ENCODE assay signal across 8 mouse cellular contexts in the genomic region with DNA sequence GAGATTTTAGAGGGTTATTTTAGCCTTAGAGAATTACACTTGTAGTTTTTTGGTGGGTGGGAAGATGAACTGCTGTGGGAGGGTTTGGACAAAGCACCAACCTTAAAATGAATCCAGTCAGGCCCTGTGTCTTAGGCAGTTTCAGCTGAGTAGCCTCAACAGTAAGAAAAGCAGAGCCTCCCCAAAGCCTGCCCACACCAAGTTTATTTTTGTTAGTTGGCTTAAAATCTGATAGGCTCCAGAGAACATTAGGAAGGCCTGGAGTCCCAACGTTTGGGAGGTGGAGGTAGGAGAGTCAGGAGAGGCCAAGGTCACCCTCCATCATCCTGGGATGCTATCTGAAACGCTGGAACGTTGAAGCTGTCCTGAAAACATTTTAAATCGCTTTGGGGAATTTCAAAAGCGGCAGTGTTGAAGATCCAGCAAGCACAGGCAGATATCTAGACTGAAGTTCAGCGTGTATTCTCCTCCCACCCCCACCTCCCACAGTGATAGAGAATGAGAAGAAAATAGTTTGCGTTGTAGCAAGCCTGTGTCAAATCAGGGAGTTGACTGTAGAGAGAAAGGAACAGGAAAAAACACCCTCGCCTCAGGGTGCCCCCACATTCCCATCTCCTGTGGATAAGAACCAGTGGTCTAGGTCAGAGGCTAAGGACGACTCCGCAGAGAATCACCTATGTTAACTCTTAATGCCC. TPM values are rescaled to one million over a fixed set of nuclear protein-coding genes. Genes with fewer than 3 reads are reported as not detected.
A peak's percentile ranks its signal among the peaks of the same experiment; 100 is the strongest.
DNase-seq lines count a peak whose midpoint lies in the region; ATAC-seq and TF ChIP-seq lines count a peak whose summit lies in the region.

No protein-coding gene starts in this region.

- H3K9ac ChIP-seq in forebrain, embryonic 16.5 days (replicated peaks; ENCODE audit: low read depth, low read length): peak overlapping the region; percentile 79
- peak overlapping the region; percentile 84 for H3K9ac ChIP-seq in midbrain, embryonic 11.5 days (ENCODE audit: low read length)

- no peaks in the 10 kb centered on the region for H3K27me3 ChIP-seq in kidney, adult 2 months (replicated peaks; ENCODE audit: control insufficient read depth, insufficient read depth, low read length)
- H3K27me3 ChIP-seq in forebrain, embryonic 16.5 days (replicated peaks; ENCODE audit: control insufficient read depth, insufficient read depth, low read length): no peaks in the 10 kb centered on the region
- no peaks in the 10 kb centered on the region; the same call in 1 of the 2 replicates for H3K27me3 ChIP-seq in midbrain, embryonic 11.5 days (ENCODE audit: control insufficient read depth, insufficient read depth, low read length)

- H3K4me3 ChIP-seq in kidney, adult 2 months (ENCODE audit: insufficient read depth, low read depth, low read length): peak overlapping the region; percentile 74
- H3K4me3 ChIP-seq in forebrain, embryonic 16.5 days (replicated peaks; ENCODE audit: low read length): peak overlapping the region; percentile 80
- peak overlapping the region; percentile 60 for H3K4me3 ChIP-seq in midbrain, embryonic 11.5 days (ENCODE audit: low read depth, low read length)

- no peak for TF ChIP-seq CTCF in kidney, adult 2 months (conservative IDR thresholded peaks at IDR 0.05; ENCODE audit: insufficient read depth, insufficient read length, low read depth, low read length)

- WGBS in kidney, adult 2 months: 15% methylated on average over 10 of the region's 10 CpGs
- WGBS in forebrain, embryonic 16.5 days: 8% methylated on average over 10 of the region's 10 CpGs
- 10% methylated on average over 10 of the region's 10 CpGs for WGBS in midbrain, embryonic 11.5 days

- H3K9me3 ChIP-seq in forebrain, embryonic 16.5 days (ENCODE audit: control insufficient read depth, low read length): no peaks in the 10 kb centered on the region
- H3K9me3 ChIP-seq in midbrain, embryonic 11.5 days (ENCODE audit: control insufficient read depth, low read length): no peaks in the 10 kb centered on the region

- H3K4me1 ChIP-seq in kidney, adult 2 months (ENCODE audit: control insufficient read depth, insufficient read depth, low read length): peaks cover 22% of the 10 kb centered on the region; the same call in 1 of the 2 replicates
- peaks cover 21% of the 10 kb centered on the region for H3K4me1 ChIP-seq in forebrain, embryonic 16.5 days (replicated peaks; ENCODE audit: control insufficient read depth, insufficient read depth, low read length)
- peaks cover 16% of the 10 kb centered on the region for H3K4me1 ChIP-seq in midbrain, embryonic 11.5 days (ENCODE audit: control insufficient read depth, insufficient read depth, low read length)

- peak overlapping the region; percentile 93 for H3K27ac ChIP-seq in kidney, adult 2 months (ENCODE audit: insufficient read depth, low read depth, low read length)
- H3K27ac ChIP-seq in forebrain, embryonic 16.5 days (ENCODE audit: low read length): no peak overlapping the region
- H3K27ac ChIP-seq in midbrain, embryonic 11.5 days (ENCODE audit: low read depth, low read length): no peak overlapping the region

- H3K4me2 ChIP-seq in forebrain, embryonic 16.5 days (ENCODE audit: low read length): peak overlapping the region; percentile 77
- peak overlapping the region; percentile 86 for H3K4me2 ChIP-seq in midbrain, embryonic 11.5 days

- ATAC-seq in forebrain, embryonic 16.5 days: no peak
- ATAC-seq in midbrain, embryonic 11.5 days (ENCODE audit: low FRiP score): no peak

- no peak for TF ChIP-seq POLR2A in kidney, adult 2 months (IDR thresholded peaks at IDR 0.05; ENCODE audit: low read depth, low read length)

- peaks cover 3% of the 10 kb centered on the region; the same call in 1 of the 2 replicates for H3K36me3 ChIP-seq in kidney, adult 2 months (ENCODE audit: control insufficient read depth, insufficient read depth, low read length)
- no peaks in the 10 kb centered on the region for H3K36me3 ChIP-seq in forebrain, embryonic 16.5 days (ENCODE audit: control insufficient read depth, insufficient read depth)
- no peaks in the 10 kb centered on the region for H3K36me3 ChIP-seq in midbrain, embryonic 11.5 days (ENCODE audit: control insufficient read depth, insufficient read depth, low read length)

- peak; percentile 19 for DNase-seq in kidney, adult 2 months
- no peak for DNase-seq in kidney, adult 8-10 months
- DNase-seq in ZHBTc4 (ENCODE audit: low read depth, low spot score) (peak; percentile 41), MN1 (ENCODE audit: low spot score) (no peak)
- DNase-seq in midbrain, embryonic 11.5 days (ENCODE audit: low spot score, missing footprints): peak; percentile 89
- no peak for DNase-seq in cerebellum, adult 9-10 months
- DNase-seq in cerebellum, postnatal 14 days: no peak

RNA-seq across cellular contexts. Expression of a gene that starts 1.3 kb away (rescaled TPM):
- polyA plus RNA-seq in kidney, adult 2 months (2012; rRNA removed): 2,043 and 2,340 TPM in 2 replicates
- 452 and 466 TPM in 2 replicates for polyA plus RNA-seq in forebrain, embryonic 16.5 days (2015; fragmentation: Nextera tagmentation; extraction: Ambion mirVana)
- polyA plus RNA-seq in midbrain, embryonic 11.5 days (2014; fragmentation: Nextera tagmentation; extraction: Ambion mirVana): 363 and 385 TPM in 2 replicates

RNA-seq across cellular contexts. Expression of a gene that starts 33.6 kb away (rescaled TPM):
- 11.5 and 14.8 TPM in 2 replicates for polyA plus RNA-seq in kidney, adult 2 months (2012; rRNA removed)
- polyA plus RNA-seq in forebrain, embryonic 16.5 days (2015; fragmentation: Nextera tagmentation; extraction: Ambion mirVana): not detected in 2 replicates
- polyA plus RNA-seq in midbrain, embryonic 11.5 days (2014; fragmentation: Nextera tagmentation; extraction: Ambion mirVana): 0.12 and 0.14 TPM in 2 replicates

Comparison
In these comparisons a context has a peak if more than half of its experiments do, and no peak if none do; other contexts are left out.
1. DNase-seq: peak in kidney, adult 2 months (single experiment), ZHBTc4 (single experiment) and midbrain, embryonic 11.5 days (single experiment); none in kidney, adult 8-10 months (0 of 2), MN1 (single experiment), cerebellum, adult 9-10 months (single experiment) and cerebellum, postnatal 14 days (0 of 2).
2. RNA of a gene that starts 33.6 kb away (polyA plus RNA-seq): 11.5 to 14.8 TPM in kidney, adult 2 months; 0.12 to 0.14 TPM in midbrain, embryonic 11.5 days and not detected in forebrain, embryonic 16.5 days; every median in the first group is over 10 times any median in the second.
3. Peak in every context shown above with its lines, with median percentiles within 50 percentile points of each other: H3K4me3 ChIP-seq.